9 mouse cellular contexts compared by ENCODE assay signal in the genomic region with DNA sequence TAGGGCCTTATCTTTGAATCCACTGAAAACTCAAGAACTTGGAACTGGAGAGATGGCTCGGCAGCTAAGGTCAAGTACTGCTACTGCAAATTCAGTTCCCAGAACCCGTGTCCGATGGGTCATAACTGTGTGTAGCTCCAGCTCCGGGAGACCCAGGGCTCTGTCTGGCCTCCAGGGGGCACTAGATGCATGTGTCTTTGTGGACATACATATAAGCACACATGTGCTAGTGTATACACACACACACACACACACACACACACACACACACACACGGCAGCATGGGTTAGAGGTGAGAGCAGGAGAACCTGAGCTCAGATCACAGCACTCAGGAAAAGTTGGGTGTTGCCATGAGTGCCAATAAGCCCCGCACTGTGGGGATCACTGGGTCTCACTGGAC. TPM values are rescaled to one million over a fixed set of nuclear protein-coding genes. Genes with fewer than 3 reads are reported as not detected.
DNase-seq lines count a peak whose midpoint lies in the region; ATAC-seq and TF ChIP-seq lines count a peak whose summit lies in the region.
"Had no signal": no experiment of that assay in that cellular context is flagged by ENCODE, and none has a peak within 500 bp of the region (broad histone marks: within the 10 kb centered on the region; RNA-seq: fewer than 3 reads in every experiment).

No protein-coding gene starts in this region.

- H3K4me2 ChIP-seq in forebrain, embryonic 11.5 days (ENCODE audit: low read depth, low read length, severe bottlenecking), result no peak overlapping the region
- no peak overlapping the region for H3K4me2 ChIP-seq in forebrain, embryonic 16.5 days (ENCODE audit: low read length)
- no peak overlapping the region for H3K4me2 ChIP-seq in heart, postnatal 0 days (ENCODE audit: low read depth, low read length)

- H3K27me3 ChIP-seq in forebrain, embryonic 11.5 days (ENCODE audit: control insufficient read depth, insufficient read depth, low read length), result no peaks in the 10 kb centered on the region
- H3K27me3 ChIP-seq in forebrain, embryonic 16.5 days (replicated peaks; ENCODE audit: control insufficient read depth, insufficient read depth, low read length), result no peaks in the 10 kb centered on the region
- H3K27me3 ChIP-seq in heart, postnatal 0 days (ENCODE audit: control insufficient read depth, insufficient read depth, low read length), result no peaks in the 10 kb centered on the region

- H3K4me1 ChIP-seq in forebrain, embryonic 11.5 days (replicated peaks; ENCODE audit: control insufficient read depth, insufficient read depth, low read length), result no peaks in the 10 kb centered on the region
- H3K4me1 ChIP-seq in forebrain, embryonic 16.5 days (replicated peaks; ENCODE audit: control insufficient read depth, insufficient read depth, low read length), result no peaks in the 10 kb centered on the region
- no peaks in the 10 kb centered on the region for H3K4me1 ChIP-seq in heart, postnatal 0 days (ENCODE audit: control insufficient read depth, insufficient read depth)

- H3K27ac ChIP-seq in forebrain, embryonic 11.5 days (ENCODE audit: low read depth, low read length), result no peak overlapping the region
- no peak overlapping the region for H3K27ac ChIP-seq in forebrain, embryonic 16.5 days (ENCODE audit: low read length)
- no peak overlapping the region for H3K27ac ChIP-seq in heart, postnatal 0 days (ENCODE audit: low read depth)

- no peak overlapping the region for H3K9ac ChIP-seq in forebrain, embryonic 11.5 days (ENCODE audit: low read length)
- H3K9ac ChIP-seq in forebrain, embryonic 16.5 days (replicated peaks; ENCODE audit: low read depth, low read length), result no peak overlapping the region
- no peak overlapping the region for H3K9ac ChIP-seq in heart, postnatal 0 days (replicated peaks; ENCODE audit: low read depth, low read length)

- peak; percentile 39 for TF ChIP-seq CTCF in heart, postnatal 0 days (IDR thresholded peaks at IDR 0.05; ENCODE audit: low read depth)

- H3K9me3 ChIP-seq in forebrain, embryonic 11.5 days (ENCODE audit: control insufficient read depth, low read length), result no peaks in the 10 kb centered on the region
- no peaks in the 10 kb centered on the region for H3K9me3 ChIP-seq in forebrain, embryonic 16.5 days (ENCODE audit: control insufficient read depth, low read length)
- H3K9me3 ChIP-seq in heart, postnatal 0 days (replicated peaks; ENCODE audit: control insufficient read depth, low read length), result no peaks in the 10 kb centered on the region

- no peak for TF ChIP-seq EP300 in heart, postnatal 0 days (IDR thresholded peaks at IDR 0.05; ENCODE audit: low read depth)

- WGBS in forebrain, embryonic 11.5 days, result 83% methylated on average over 6 of the region's 6 CpGs
- WGBS in forebrain, embryonic 16.5 days, result 81% methylated on average over 6 of the region's 6 CpGs
- WGBS in heart, postnatal 0 days, result 76% methylated on average over 6 of the region's 6 CpGs

- ATAC-seq in forebrain, embryonic 11.5 days (replicated peaks; ENCODE audit: low FRiP score), result peak; percentile 40; the same call in 1 of the 2 replicates
- no peak for ATAC-seq in forebrain, embryonic 16.5 days
- ATAC-seq in heart, postnatal 0 days (ENCODE audit: insufficient read depth, low read depth), result no peak

- no peak overlapping the region for H3K4me3 ChIP-seq in forebrain, embryonic 11.5 days (ENCODE audit: low read depth, low read length)
- no peak overlapping the region for H3K4me3 ChIP-seq in forebrain, embryonic 16.5 days (replicated peaks; ENCODE audit: low read length)
- no peak overlapping the region for H3K4me3 ChIP-seq in heart, postnatal 0 days (ENCODE audit: low read depth, low read length)

- DNase-seq in forebrain, embryonic 11.5 days (ENCODE audit: low spot score), result peak; percentile 63
- DNase-seq in ovary, postnatal 36 days (ENCODE audit: low spot score), result peak; percentile 12
- DNase-seq in ovary, postnatal 10 days (ENCODE audit: low spot score), result no peak
- DNase-seq in heart, postnatal 0 days (ENCODE audit: low spot score), result no peak
- peak; percentile 41 for DNase-seq in lung, postnatal 10 days
- no peak for DNase-seq in T-cell, adult 2 months (ENCODE audit: low spot score)
- DNase-seq in layer of hippocampus, adult 11-12 months (ENCODE audit: low spot score), result no peak

- no peaks in the 10 kb centered on the region for H3K36me3 ChIP-seq in forebrain, embryonic 11.5 days (ENCODE audit: control insufficient read depth, insufficient read depth, low read length)
- H3K36me3 ChIP-seq in forebrain, embryonic 16.5 days (ENCODE audit: control insufficient read depth, insufficient read depth), result no peaks in the 10 kb centered on the region
- no peaks in the 10 kb centered on the region for H3K36me3 ChIP-seq in heart, postnatal 0 days (replicated peaks; ENCODE audit: control insufficient read depth, insufficient read depth, low read length)

RNA-seq across cellular contexts. Expression of a gene that starts 19.2 kb away (rescaled TPM):
- 0.83 and 1.1 TPM in 2 replicates for polyA plus RNA-seq in forebrain, embryonic 11.5 days (2014; fragmentation: Nextera tagmentation; extraction: Ambion mirVana)
- polyA plus RNA-seq in forebrain, embryonic 16.5 days (2015; fragmentation: Nextera tagmentation; extraction: Ambion mirVana), result 1.3 and 1.6 TPM in 2 replicates
- total RNA-seq in heart, postnatal 0 days (2014; rRNA removed; ENCODE audit: low replicate concordance), result 1.5 and 3.4 TPM in 2 replicates
- polyA plus RNA-seq in heart, postnatal 0 days (2015; fragmentation: Nextera tagmentation; extraction: Ambion mirVana), result 0.49 and 0.57 TPM in 2 replicates

RNA-seq across cellular contexts. Expression of a gene that starts 55.6 kb away (rescaled TPM):
- not detected in 2 replicates for polyA plus RNA-seq in forebrain, embryonic 11.5 days (2014; fragmentation: Nextera tagmentation; extraction: Ambion mirVana)
- not detected in 2 replicates for polyA plus RNA-seq in forebrain, embryonic 16.5 days (2015; fragmentation: Nextera tagmentation; extraction: Ambion mirVana)
- not detected in 2 replicates for total RNA-seq in heart, postnatal 0 days (2014; rRNA removed; ENCODE audit: low replicate concordance)
- polyA plus RNA-seq in heart, postnatal 0 days (2015; fragmentation: Nextera tagmentation; extraction: Ambion mirVana), result not detected in 2 replicates
- polyA plus RNA-seq: gonadal fat pad, adult 2 months had no signal

Comparison
In these comparisons a context has a peak if more than half of its experiments do, and no peak if none do; other contexts are left out.
1. DNase-seq: peak in forebrain, embryonic 11.5 days (single experiment), ovary, postnatal 36 days (single experiment) and lung, postnatal 10 days (single experiment); none in ovary, postnatal 10 days (single experiment), heart, postnatal 0 days (single experiment), T-cell, adult 2 months (single experiment) and layer of hippocampus, adult 11-12 months (single experiment).